In genomic region chr2:33842983-33843577, GRCm38 (mm10) we compare ENCODE assay signal across 8 mouse cellular contexts. TPM values are rescaled to one million over a fixed set of nuclear protein-coding genes. Genes with fewer than 3 reads are reported as not detected.
A peak's percentile ranks its signal among the peaks of the same experiment; 100 is the strongest.
DNase-seq lines count a peak whose midpoint lies in the region; ATAC-seq and TF ChIP-seq lines count a peak whose summit lies in the region.

No protein-coding gene starts in this region.

- H3K9me3 ChIP-seq in kidney, postnatal 0 days (replicated peaks; ENCODE audit: low read length): no peaks in the 10 kb centered on the region

- intact Hi-C loops in heart, adult 2 months (cut with DNase I): no loop called here

- no peak overlapping the region for H3K4me3 ChIP-seq in heart, adult 2 months
- no peak overlapping the region for H3K4me3 ChIP-seq in kidney, postnatal 0 days (replicated peaks; ENCODE audit: low read depth, low read length)

- no peaks in the 10 kb centered on the region for H3K27me3 ChIP-seq in heart, adult 2 months (ENCODE audit: control insufficient read depth, insufficient read depth, low read length)
- no peaks in the 10 kb centered on the region for H3K27me3 ChIP-seq in kidney, postnatal 0 days (ENCODE audit: insufficient read depth, low read length)

- H3K79me2 ChIP-seq in heart, adult 2 months (replicated peaks; ENCODE audit: control insufficient read depth, insufficient read depth, low read length): no peaks in the 10 kb centered on the region

- TF ChIP-seq POLR2A in heart, adult 2 months (IDR thresholded peaks at IDR 0.05; ENCODE audit: insufficient read depth, low read depth, low read length): no peak

- 81% methylated on average over 2 of the region's 2 CpGs for WGBS in heart, adult 2 months
- 92% methylated on average over 2 of the region's 2 CpGs for WGBS in kidney, postnatal 0 days

- H3K9ac ChIP-seq in heart, adult 2 months (ENCODE audit: low read depth, low read length): no peak overlapping the region
- no peak overlapping the region for H3K9ac ChIP-seq in kidney, postnatal 0 days (ENCODE audit: low read depth, low read length)

- no peak overlapping the region for H3K27ac ChIP-seq in heart, adult 2 months
- H3K27ac ChIP-seq in kidney, postnatal 0 days: no peak overlapping the region

- peaks cover 15% of the 10 kb centered on the region for H3K4me1 ChIP-seq in heart, adult 2 months (ENCODE audit: control insufficient read depth, insufficient read depth, low read length)
- no peaks in the 10 kb centered on the region; the same call in 1 of the 2 replicates for H3K4me1 ChIP-seq in kidney, postnatal 0 days (replicated peaks; ENCODE audit: insufficient read depth, low read length)

- TF ChIP-seq EP300 in heart, adult 2 months (IDR thresholded peaks at IDR 0.05; ENCODE audit: insufficient read depth, low read depth, low read length): 0 out of 2 replicates have a peak, but pooled peaks have one; percentile 55

- no peak for TF ChIP-seq CTCF in heart, adult 2 months (IDR thresholded peaks at IDR 0.05)
- TF ChIP-seq CTCF in kidney, postnatal 0 days (IDR thresholded peaks at IDR 0.05; ENCODE audit: low read depth): no peak

- H3K36me3 ChIP-seq in heart, adult 2 months (ENCODE audit: control insufficient read depth, insufficient read depth, low read length): no peaks in the 10 kb centered on the region
- H3K36me3 ChIP-seq in kidney, postnatal 0 days (ENCODE audit: insufficient read depth, low read length): no peaks in the 10 kb centered on the region

- ATAC-seq in kidney, postnatal 0 days (replicated peaks; ENCODE audit: low FRiP score, low read depth): no peak
- ATAC-seq in megakaryocyte progenitor cell, adult 5-6 weeks (replicated peaks; ENCODE audit: poor library complexity): peak; percentile 84

- no peak overlapping the region for H3K4me2 ChIP-seq in kidney, postnatal 0 days (ENCODE audit: low read length)

- peak; percentile 20 for DNase-seq in adrenal gland, postnatal 14 days
- DNase-seq in adrenal gland, adult 8-10 months: no peak
- peak in 1 of 2 experiments; percentile 39 for DNase-seq in heart, adult 2 months
- DNase-seq in kidney, postnatal 0 days (ENCODE audit: low spot score): peak; percentile 31
- DNase-seq in ovary, postnatal 14 days (ENCODE audit: low spot score): no peak
- DNase-seq in frontal cortex, postnatal 14 days (ENCODE audit: low spot score in 2 of 2): no peak
- no peak for DNase-seq in left cerebral cortex, adult 8-10 months (ENCODE audit: low spot score in 2 of 2)

RNA-seq across cellular contexts. Expression of gene Mvb12b, which starts 44.7 kb away (rescaled TPM):
- total RNA-seq in adrenal gland, postnatal 14 days (2021): 17.7 and 19.0 TPM in 2 replicates
- total RNA-seq in adrenal gland, adult 8-10 months (2022): 10 to 100 TPM; 20.3 to 35.9 (median 24.1) TPM
- total RNA-seq in heart, adult 2 months (2021): 10 to 100 TPM; 17.8 to 21.6 TPM
- polyA plus RNA-seq in heart, adult 2 months (2012; rRNA removed): 20.4 and 27.5 TPM in 2 replicates
- 19.8 and 24.0 TPM in 2 replicates for polyA plus RNA-seq in kidney, postnatal 0 days (2015; fragmentation: Nextera tagmentation; extraction: Ambion mirVana)
- total RNA-seq in megakaryocyte progenitor cell, adult 5-6 weeks (2015): 30.0 and 37.1 TPM in 2 replicates
- 12.9 and 14.8 TPM in 2 replicates for total RNA-seq in megakaryocyte progenitor cell, adult 5-6 weeks (2017)
- total RNA-seq in left cerebral cortex, adult 8-10 months (2022): 10 to 100 TPM; 76.9 to 87.4 (median 79.7) TPM

Comparison
In these comparisons a context has a peak if more than half of its experiments do, and no peak if none do; other contexts are left out.
1. DNase-seq: peak in adrenal gland, postnatal 14 days (single experiment) and kidney, postnatal 0 days (single experiment); none in adrenal gland, adult 8-10 months (single experiment), ovary, postnatal 14 days (single experiment), frontal cortex, postnatal 14 days (0 of 2) and left cerebral cortex, adult 8-10 months (0 of 2).